Mouse (Mus musculus) left cerebral cortex, adult 18-20 months (tissue): ENCODE measurements around the gene Tpcn1. TPM values are rescaled to one million over a fixed set of nuclear protein-coding genes. Genes with fewer than 3 reads are reported as not detected.

ENCODE experiments used
- DNase-seq, 2 experiments: peaks; one replicate each; pipeline ENCODE4 v3.0.0; 2021 to 2022; ENCODE audit warnings: low spot score in 2 of 2, mixed read lengths in 1 of 2
- long read RNA-seq, 2 experiments: library from polyadenylated mRNA; stranded (forward); transcript quantifications; one replicate each; pipeline ENCODE4 v2.0.0; 2021
- total RNA-seq, 2 experiments: library from RNA; stranded (reverse); gene quantifications; 2 replicates each; pipeline ENCODE4 v1.2.3; 2021

Gene Tpcn1
- total RNA-seq, result 10 to 100 TPM; 34.9 to 35.8 TPM
- long read RNA-seq, experiment 1, full-length matches to known transcripts, result 5 of 14 reads
- long read RNA-seq, experiment 1, partial matches to known transcripts, result 3 of 14 reads
- long read RNA-seq, experiment 1, other reads (novel, unspliced or antisense), result 6 of 14 reads
- long read RNA-seq, experiment 2, full-length matches to known transcripts, result 2 of 7 reads
- long read RNA-seq, experiment 2, partial matches to known transcripts, result 0 of 7 reads
- long read RNA-seq, experiment 2, other reads (novel, unspliced or antisense), result 5 of 7 reads

DNA sequence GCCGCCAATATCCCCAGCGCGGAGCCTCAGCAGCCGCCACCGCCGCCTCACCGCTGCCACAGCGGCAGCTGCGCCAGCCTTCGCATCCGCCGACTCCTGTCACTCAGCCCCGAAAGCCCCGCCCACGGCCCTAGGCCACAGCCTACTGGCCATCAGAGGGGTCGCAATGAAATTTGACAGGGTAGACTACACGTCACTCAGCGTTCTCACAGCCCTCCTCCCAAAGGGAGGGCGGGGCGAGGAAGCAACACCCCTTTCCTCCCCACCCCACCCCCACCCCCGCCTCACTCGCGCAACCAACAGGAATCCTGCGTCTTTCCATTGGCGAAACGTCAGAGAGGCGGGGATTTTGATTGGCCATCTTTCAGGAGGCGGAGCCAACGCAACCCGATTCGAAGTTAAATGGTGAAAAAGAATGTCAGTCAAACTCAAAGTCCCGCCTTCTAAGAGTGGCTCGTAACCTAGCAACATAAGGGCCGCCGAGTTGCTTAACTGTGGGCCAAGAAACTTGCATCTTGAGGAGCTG, at the start of gene Tpcn1, which contains the start of gene Iqcd:
Gene Tpcn1, minus strand, starts transcription at position 105 of the 526 bp plus-strand sequence.
Gene Iqcd, plus strand, starts transcription at position 448 of the 526 bp plus-strand sequence.
- DNase-seq, result peak; percentile 98 to 99

DNA sequence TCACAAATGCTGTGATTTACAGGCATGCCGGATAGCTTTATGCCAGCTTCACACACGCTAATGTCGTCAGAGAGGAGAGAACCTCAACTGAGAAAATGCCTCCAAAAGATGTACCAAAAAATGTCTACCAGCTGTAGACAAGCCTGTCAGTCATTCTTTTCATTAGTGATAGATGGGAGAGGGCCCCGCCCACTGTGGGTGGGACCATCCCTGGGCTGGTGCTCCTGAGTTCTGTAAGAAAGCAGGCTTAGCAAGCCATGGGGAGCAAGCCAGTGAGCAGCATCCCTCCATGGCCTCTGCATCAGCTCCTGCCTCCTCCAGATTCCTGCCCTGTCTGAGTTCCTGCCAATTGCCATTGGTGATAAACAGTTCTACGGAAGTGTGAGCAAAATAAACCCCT, 47.2 kb upstream of the Tpcn1 start:
- DNase-seq, result no peak

DNA sequence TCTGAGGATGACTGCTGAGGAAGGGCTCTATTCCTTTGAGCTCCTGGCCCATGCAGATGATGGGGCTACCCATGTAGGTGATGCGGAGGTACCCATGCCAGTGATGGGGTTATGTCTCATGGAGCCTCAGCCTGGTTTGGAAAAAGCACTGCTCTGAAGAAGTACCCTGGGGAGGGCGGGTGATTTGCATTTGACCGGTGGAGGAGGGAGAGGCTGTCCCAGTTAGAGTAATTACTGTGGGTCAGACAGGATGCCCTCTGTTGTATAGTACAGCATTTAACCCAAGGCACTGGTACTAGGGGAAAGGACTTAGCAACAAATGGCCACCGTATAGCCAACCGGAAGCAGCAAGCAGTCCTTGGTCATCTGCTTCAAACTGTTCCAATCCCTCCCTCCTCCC, 46.4 kb upstream of the Tpcn1 start:
- DNase-seq, result no peak

DNA sequence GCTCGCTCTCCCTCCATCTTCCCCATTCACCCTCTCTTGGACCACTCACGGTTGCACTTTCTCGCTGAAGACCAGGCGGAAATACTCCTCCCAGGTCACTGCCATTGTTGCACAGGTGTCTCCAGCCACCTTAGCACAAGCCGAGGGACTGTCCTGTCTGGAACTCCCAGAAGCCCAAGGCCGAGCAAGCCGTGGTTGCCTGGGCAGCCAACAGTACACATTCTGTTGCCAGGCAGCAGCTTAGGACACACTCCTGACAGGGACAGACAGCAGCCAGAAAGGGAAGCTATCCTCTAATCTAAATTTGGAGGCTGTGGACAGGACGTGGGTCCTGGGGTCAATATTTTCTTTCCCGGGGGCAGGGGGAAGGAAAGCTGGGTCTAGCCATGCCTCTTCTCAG, 45.7 kb upstream of the Tpcn1 start, which contains the start of gene Cfap73:
Gene Cfap73, minus strand, starts transcription at position 105 of the 400 bp plus-strand sequence.
- DNase-seq, result no peak

GRCm38 (mm10) chr5:120631892-120632291, 43.4 kb upstream of the Tpcn1 start:
- DNase-seq, result no peak

DNA sequence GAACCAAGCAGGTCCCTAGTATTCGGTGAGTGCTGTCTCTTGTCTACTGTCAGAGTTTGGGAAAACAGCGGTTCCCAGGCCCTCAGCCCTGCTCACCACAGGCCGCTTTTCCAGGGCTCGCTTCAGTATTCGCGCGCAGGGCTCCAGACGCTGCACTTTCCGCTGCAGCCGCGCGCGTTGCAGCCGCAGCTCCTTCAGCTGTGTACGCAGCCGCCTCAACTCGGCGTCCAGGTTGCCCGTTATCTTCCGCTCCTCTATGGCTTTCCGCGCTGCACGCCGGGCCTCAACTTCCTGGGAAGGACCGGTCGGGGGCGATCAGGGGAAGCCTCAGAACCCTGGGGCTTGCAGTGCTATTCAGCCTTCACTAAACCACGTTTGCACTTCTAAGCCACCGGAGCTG, 42.7 kb upstream of the Tpcn1 start:
- DNase-seq, result no peak

GRCm38 (mm10) chr5:120628624-120629023, 40.2 kb upstream of the Tpcn1 start:
- DNase-seq, result no peak

GRCm38 (mm10) chr5:120627515-120628300, 39.2 kb upstream of the Tpcn1 start:
- no peak for DNase-seq

- DNase-seq, result no peak
These were observed 37.9 kb upstream of the Tpcn1 start for GRCm38 (mm10) chr5:120626399-120626798.

GRCm38 (mm10) chr5:120624427-120624826, 36.0 kb upstream of the Tpcn1 start:
- DNase-seq, result no peak

DNA sequence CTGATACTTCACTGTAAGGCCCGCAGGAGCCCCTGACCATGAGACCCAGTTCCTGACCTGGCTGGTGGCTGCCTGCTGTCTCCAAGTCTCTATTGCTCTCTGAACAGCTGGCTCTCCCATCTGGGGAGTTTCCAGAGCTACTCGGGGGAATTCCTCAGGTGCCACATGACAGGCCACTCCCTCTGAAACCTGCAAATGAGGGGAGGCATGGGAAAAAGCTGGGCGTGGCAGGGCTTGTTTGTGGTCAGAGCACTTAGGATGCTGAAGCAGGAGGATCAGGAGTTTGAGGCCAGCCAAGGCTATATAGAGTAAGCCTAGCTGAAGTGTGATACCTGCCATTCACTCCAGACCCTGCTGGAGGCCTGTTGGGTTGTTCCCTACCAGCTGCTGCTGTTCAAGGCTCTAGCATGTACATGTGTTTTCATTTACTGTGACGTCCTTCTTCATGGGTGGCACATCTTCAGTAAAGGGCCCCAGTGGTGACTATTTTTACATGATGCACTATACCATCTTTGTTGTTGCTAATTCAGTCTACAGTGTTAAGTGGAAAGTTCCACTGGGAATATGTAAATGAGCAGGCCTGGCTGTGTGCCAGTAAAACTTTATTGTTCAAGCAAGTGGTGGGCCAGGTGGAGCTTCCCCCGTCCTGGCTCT, 33.9 kb upstream of the Tpcn1 start:
- DNase-seq, result no peak

DNA sequence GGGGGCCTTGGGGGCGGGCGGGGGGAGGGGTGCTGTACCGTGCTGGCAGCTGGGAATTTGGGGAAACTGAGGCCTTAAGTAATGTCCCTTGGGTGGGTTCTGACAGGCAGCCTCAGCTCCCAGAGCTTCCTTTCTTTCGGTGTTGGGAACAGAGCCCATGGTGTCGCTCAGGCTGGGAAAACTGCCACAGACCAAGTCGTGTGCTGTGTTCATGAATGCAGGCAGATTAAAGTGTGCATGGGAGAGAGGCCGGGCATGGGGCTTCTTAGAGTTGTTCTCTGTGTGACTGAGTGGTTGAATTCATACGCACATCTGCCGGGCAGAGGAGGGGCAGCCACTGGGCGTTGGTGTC, 33.3 kb upstream of the Tpcn1 start:
- DNase-seq, result peak; percentile 35 to 44

DNA sequence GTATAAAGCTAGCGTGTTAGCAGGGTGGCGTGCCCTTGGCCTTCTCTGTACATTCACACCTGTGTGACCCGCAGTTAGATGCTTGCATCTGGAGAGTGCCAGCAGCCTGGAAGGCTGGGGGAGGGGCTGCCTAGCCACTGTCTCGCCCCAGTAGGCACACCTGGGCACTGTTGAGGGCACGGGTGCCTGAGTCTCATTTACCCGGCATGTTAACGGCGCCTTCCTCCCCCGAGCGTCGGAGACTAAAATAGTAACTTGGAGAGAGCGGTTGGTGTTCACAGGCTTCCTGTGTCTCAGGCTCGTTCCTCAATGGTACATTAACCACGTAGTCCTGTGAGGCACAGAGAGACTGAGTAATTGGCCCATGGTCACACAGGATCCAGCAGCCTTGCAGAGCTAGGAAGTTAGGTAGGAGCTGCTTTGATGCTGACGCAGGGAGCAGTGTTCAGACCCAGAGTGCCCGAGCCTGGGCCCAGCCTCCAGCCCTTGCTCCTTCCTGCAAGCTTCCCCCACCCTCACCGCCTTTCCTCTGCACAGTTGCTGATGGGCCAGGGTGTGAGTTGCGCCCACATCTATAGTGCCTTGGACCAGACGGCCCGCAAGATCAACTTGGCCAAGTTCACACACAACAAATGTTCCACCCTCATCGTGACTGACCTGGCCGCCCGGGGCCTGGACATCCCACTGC, 32.7 kb upstream of the Tpcn1 start:
- peak in 1 of 2 experiments; percentile 39 for DNase-seq

- DNase-seq, result peak; percentile 87 to 90
These were observed 32.1 kb upstream of the Tpcn1 start for GRCm38 (mm10) chr5:120620375-120621077.

GRCm38 (mm10) chr5:120619201-120619600, 30.7 kb upstream of the Tpcn1 start:
- DNase-seq, result peak; percentile 66 to 72

DNA sequence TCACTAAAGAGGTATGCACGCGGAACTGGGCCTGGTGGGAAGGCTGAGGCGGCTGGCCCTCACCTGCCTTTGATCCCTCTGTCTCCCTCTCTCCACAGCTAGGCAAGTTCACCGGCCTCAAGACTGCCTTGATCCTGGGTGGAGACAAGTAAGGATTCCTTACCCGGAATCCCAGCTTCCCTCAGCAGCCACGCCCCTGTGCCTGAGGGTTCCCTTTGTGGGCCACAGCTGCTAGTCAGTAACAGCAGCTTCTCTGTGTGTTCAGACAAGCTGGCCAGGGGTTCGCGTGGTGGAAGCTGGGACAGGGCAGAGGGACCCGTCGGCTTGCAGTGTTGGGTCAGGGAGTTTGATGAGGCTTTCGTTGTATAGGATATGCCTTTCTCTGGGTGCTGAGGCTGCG, 30.3 kb upstream of the Tpcn1 start:
- no peak for DNase-seq

DNA sequence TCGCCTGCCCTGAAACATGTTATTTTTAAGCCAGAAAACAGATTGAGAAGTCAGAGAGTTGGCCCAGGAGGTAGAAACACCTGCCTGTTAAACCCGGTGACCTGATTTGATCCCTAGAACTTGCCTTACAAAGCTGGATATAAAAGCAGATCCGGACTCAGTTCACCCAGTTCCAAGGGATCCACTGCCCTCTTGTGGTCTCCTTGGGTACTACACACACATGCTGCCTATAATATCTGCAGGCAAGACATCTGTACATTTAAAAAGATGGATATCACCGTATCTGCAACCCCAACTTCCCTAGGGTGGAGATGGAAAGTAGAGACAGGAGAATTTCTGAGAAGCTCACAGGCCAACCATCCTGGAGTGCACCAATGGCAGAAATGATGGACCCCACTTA, 27.4 kb upstream of the Tpcn1 start:
- no peak for DNase-seq

DNA sequence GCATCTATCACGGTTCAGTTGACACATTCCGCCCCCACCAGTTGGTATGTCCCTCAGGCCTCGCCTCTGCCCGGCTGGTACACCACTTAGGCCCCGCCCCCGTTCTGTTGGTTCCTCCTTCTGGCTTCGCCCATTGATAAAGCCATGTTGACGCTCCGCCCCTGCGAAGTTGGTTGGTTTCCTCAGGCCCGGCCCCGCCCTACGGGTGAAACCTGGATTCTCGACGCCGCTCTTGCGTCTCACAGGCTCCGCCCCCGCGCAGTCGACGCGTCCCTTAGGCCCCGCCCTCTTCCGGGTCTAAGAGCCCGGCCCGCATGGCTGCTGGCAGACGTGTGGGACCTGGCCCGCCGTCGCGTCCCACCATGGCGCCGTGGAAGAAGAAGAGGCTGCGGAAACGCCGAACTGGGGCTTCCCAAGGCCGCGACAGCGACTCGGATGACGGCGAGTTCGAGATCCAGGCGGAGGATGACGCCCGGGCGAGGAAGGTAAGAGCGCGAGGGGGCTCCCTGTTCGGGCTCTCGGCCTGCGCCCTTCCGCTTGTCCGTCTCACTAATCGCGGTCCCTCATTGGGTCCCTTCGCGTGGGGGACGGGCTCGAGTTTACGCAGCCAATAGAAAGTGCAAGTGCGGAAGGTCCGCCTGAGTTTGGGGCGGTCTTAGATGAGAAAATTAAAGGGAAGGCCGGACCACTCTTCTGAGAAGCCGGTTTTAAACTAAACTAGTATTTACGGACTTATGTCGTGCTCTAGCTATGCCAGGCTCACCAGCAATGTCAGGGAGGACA, 24.5 kb upstream of the Tpcn1 start:
- peak; percentile 100 for DNase-seq

GRCm38 (mm10) chr5:120612442-120612821, 24.0 kb upstream of the Tpcn1 start, which contains the start of the genes Rita1 and Ddx54:
Rita1 (minus strand) TSS chr5:120612589.
Ddx54 (plus strand) TSS chr5:120612739.
- DNase-seq, result peak; percentile 97 to 99

DNA sequence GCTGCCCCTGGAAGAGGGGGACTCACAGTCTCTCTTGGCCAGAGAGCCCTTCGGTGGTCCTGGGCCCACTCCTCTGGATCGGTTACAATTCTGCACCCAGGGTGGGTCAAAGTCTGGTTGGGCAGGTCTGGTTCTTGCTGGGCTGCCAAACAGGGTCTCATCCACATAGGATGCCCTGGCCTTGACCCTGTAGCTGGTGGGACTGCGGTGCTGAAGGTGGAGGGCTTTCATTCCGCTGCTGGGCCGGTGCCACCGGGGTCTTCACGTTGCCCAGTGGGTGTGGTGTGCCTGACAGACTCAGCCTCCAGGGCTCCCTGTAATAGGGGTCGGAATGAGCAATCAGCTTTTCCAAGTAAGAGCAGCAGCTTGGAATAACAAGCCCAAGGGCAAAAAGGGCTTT, 22.9 kb upstream of the Tpcn1 start:
- no peak for DNase-seq
